Mouse (Mus musculus) thymus, postnatal 36 days (tissue): ENCODE results near the gene D330020A13Rik.
A peak's percentile ranks its signal among the peaks of the same experiment; 100 is the strongest.

Experiments used
- DNase-seq, 2 experiments: peaks; one replicate each; pipeline ENCODE4 v3.0.0; 2022; ENCODE audit warnings: mixed read lengths in 2 of 2

Gene D330020A13Rik

DNA sequence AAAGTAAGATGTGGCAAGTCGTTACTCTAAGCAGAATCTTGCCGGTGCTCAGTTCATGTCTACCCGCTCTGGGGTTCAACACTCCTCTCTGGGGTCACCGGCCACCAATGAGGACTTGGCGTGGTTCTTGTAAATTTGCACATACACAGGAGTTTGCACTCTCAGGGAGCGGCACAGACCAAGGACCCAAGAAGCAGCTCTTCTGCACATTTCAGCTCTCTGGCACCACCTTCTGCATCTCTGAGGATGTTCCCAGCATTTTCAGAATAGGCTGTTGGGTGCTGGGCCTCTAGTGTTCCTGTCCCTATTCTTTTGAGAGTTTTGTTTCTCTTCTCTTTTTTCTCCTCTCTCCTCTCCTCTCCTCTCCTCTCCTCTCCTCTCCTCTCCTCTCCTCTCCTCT, 7.0 kb downstream of the D330020A13Rik start:
- DNase-seq, result peak; percentile 20 to 28

DNA sequence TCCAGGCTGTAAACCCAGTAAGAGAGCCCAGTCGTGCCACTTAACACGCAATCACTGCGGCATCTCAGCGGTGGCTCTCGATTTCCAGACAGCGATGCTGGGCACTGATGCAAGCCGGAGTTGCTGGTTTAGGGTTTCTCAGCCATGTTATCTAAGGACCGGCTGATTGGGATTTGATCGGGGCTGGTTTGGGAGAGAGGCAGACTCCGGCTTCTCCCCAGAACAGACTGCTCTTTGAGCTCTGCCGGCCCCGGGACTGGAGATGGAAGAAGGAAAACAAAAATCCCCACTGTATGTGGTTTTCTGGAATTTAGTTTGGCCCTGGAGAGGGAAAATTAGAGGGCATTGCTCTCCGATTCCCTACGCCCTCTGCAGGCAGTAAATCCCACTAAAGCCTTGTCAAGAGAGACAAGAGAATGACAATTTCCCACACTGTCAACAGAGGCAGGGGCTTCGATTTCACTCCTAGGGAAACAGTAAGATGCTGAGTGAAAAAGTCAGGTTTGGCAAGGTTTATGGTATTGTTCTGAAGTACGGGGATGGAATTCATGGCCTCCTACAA, 8.7 kb downstream of the D330020A13Rik start:
- no peak for DNase-seq

DNA sequence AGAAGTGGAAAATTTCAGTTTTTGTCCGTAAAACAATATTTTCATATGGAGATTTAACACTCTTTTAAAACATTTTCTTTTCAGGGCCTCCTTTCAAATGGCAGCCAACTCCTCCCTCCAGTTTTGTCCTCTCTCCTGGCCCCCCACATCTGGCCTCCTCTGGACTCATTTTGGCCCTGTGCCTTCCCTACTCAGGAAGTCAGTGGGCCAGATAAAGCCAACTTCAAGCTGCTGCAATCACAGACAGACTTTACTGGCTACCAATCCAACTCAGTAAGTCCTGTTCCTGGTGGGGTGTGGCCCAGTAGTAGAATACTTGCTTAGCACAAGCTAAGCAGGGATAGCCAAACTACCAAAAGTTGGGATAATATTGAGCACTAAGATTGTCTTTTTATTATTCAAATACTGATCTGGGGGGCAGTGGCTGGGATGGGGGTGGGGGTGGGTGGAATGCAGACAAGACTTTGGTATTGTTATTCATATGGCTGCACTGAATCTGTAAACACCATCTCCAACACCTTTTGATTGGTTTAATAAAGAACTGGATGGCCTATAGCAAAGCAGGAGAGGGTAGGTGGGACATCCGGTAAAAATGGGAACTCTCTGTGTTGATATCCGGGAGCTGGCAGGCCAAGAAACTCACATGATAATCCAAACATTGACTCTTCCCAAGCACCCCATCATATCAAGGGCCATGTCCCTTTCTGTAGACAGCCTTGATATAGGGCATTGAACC, 12.9 kb downstream of the D330020A13Rik start:
- no peak for DNase-seq

DNA sequence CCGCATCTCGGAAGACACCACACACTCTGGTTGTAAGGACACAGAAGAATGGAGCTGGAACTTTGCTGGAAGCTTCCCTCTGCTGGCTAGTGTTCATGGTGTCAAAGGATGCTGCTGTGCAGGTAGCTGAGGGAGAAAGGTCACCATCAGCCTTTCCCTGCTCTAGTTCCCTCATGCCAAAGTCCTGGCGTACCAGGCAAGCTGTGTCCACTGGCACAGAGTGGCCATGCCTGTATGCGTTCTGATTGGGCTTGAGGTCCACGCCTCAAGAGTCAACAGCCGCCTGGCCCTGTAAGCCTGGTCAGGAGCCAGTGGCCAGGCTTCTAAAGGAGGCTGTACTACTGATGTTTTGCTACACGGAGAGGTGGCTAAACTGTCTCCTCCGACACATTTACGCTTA, 15.2 kb downstream of the D330020A13Rik start:
- DNase-seq, result no peak

DNA sequence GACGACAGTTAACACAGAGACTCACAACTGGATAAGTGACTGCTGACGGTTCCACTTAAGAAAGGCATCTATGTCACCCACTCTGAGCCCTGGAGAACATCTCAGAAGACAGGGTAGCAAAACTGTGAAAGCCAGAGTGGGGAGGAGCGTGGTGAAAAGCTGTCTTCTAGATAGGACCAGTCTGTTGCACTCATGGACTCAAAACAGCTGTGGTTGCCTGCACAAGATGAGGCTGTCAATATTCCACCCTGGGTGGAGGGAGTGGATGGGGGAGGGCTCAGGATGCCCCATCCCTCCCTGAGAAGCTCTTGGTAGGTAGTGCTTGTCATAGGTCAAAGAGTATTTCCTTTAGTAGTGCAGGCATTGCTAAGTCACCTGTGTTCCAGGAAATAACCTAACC, 15.6 kb downstream of the D330020A13Rik start:
- DNase-seq, result no peak

DNA sequence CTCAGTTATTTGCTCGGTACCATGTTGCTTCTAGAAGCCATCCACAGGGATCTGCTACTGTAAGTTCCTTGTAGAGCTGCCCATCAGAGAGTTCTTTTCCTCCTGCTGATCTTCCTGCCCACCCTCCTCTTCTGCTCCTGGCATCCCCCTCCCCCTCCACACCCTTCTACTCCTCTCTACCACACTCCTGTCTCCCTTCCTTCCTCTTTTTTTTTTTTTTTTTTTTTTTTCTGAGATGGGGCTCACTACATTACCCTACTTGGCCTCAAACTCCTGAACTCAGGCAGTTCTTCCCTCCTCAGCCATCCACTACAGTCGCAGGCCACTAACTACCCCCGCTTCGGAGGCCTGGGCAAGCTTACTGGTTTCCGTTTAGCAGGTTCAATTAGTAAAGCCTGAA, 18.3 kb downstream of the D330020A13Rik start:
- no peak for DNase-seq

DNA sequence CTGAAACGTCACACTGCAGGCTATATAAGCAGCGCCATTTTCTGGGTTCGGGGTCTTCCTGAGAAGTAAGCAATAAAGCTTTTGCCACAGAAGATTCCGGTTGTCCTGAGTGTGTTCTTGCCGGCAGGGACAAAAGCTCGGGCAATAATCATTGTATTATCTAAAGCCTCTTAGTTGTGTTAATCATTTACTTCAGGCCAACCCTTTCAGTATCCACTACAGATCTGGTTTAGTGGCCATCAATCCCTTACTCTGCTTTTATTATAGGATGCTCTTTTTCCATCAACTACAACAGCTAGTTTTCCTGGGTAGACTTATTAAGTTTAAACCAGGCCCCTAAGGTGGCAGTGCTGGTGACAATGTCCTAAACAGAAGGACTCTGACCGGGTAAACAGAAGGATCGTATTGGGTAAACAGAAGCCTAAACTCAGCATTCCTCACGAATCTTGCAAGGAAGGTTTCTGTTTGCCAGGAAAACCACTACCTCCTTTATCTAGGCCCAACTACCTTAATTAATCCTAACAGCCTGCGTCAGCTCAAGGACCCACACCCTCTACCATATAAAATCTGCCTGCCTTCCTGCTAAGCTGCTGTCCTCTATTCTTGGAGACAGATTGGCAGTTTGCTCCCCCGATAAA, 24.3 kb downstream of the D330020A13Rik start:
- DNase-seq, result no peak

DNA sequence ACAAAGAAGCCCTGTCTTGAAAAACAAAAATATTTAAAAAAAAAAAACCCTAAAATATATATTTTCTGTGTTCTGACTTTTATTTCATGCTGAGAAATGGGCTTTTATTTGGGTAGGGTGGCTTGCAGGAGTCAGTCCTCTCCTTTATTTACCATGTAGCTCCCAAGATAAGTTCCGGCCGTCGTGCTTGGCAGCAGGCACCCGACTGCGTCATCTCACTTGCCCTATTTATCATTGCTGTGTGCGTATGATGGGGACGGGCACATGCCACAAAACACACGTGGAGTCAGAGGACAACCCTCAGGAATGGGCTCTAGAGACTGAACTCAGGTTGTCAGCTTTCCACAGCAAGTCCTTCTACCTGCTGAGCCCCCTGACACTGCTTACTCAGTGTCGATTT, 25.0 kb downstream of the D330020A13Rik start:
- no peak for DNase-seq

DNA sequence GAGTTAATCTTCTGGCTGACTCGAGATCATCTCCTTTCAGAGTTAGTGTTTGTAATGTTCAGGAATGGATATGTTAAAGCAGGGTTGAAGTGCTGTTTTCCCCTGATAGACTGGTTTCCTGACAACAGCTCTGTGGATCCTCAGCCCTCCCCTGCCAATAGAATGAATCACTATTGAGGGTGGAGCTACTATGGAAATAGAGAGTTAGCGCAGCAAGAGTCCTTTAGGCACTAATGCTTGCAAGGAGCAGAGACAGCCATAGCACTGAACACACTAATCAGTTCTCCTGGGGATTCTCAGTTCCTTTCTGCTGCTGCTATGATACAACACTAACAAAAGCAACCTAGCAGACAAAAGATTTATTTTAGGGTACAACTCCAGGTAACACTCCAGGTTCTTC, 26.2 kb downstream of the D330020A13Rik start:
- DNase-seq, result no peak

DNA sequence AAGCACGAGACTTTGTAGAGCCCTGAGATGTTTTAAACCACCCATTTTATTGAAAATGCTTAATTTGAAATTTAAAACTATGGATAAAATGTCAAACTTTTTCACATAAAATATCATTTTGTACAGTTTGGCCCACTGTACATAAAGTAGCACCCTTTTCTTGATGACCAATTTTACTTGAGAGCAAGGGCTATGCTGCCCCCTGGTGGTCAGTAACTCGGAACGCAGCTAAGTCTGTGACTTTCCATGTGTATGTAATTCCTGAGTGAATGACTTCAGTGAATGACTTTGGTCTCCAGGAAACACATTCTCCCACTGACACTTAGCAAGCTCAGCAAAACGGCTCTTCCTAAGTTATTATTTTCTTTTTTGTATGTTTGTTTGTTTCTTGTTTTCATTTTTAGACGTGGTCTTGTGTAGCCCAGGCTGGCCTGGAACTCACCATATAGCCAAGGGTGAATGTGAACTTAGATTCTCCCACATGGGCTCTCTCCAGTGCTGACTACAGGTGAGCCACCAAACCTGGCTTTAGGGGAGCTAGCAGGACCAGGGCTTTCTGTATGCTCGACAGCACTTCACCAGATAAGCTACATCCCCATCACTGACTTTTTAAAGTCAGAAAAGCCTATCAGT, 30.2 kb downstream of the D330020A13Rik start:
- peak; percentile 26 to 36 for DNase-seq

DNA sequence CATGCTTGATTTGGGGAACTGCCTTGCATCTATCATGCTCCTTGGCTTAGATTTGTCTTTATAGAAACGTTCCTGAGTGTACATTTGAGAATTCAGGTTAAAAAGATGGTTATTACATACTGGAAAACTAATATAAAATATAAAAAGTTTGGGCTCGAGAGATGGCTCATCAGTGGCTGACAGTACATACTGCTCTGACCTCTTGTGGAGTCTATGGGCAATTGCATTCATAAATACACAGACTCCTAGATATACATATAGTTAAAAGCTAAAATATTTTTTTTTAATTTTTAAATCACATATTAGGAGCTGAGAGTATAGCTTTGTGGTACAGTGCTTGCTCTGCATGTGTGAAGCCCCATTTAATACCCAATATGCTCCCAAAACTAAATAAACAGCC, 38.2 kb downstream of the D330020A13Rik start:
- no peak for DNase-seq

DNA sequence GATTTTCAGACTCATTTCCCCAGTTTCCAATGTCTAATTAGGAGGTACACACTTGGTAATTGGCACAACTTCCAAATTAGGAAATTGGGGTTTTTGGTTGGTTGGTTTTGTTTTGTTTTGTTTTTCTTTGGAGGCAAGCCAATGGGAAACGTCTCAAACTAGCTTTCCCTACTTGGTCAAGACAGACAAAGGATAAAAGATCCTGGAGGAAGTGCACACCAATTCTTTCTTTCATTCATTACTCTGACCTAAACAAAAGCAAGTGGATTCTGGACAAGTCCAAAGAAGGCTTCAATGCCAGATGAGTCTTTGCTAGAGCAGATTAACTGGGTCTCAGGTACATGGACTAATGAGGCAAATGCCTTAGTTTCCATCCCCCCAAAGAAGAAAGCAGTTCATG, 49.8 kb downstream of the D330020A13Rik start:
- no peak for DNase-seq
